Mouse (Mus musculus) brain, adult 2 months (tissue): Measurements from ENCODE around the gene Gmeb1.
"Not testable (repeated sequence)": the region's sequence is repeated elsewhere in the genome, so short reads cannot be mapped to it uniquely, and the experiment has no call there.

Experiments used
- DNase-seq: peaks from one replicate; pipeline ENCODE4 v3.0.0; 2011; ENCODE audit warnings: low read depth, low spot score

The Gmeb1 gene

GRCm38 (mm10) chr4:132222001-132222400 is 39.4 kb downstream of the Gmeb1 start:
- DNase-seq = not testable (repeated sequence)

- DNase-seq = not testable (repeated sequence)
These were observed 43.0 kb downstream of the Gmeb1 start for GRCm38 (mm10) chr4:132218439-132218838.

GRCm38 (mm10) chr4:132217781-132218180 is 43.6 kb downstream of the Gmeb1 start:
- DNase-seq = no peak

- DNase-seq = no peak
These were observed 44.8 kb downstream of the Gmeb1 start for GRCm38 (mm10) chr4:132216602-132217001.

- DNase-seq = no peak
These were observed 46.6 kb downstream of the Gmeb1 start for GRCm38 (mm10) chr4:132214847-132215246.

- DNase-seq = peak; percentile 99
These were observed 49.3 kb downstream of the Gmeb1 start, which contains the start of gene Ythdf2 for GRCm38 (mm10) chr4:132211953-132212734. Gene Ythdf2, minus strand, starts transcription at chr4:132212303.

- DNase-seq = no peak
These were observed 50.1 kb downstream of the Gmeb1 start for GRCm38 (mm10) chr4:132211091-132211942.

GRCm38 (mm10) chr4:132210325-132210724 is 51.1 kb downstream of the Gmeb1 start:
- DNase-seq = no peak

- no peak for DNase-seq
These were observed 52.1 kb downstream of the Gmeb1 start for GRCm38 (mm10) chr4:132209299-132209698.

GRCm38 (mm10) chr4:132207280-132207679 is 54.1 kb downstream of the Gmeb1 start:
- no peak for DNase-seq

- DNase-seq = no peak
These were observed 62.6 kb downstream of the Gmeb1 start for GRCm38 (mm10) chr4:132198771-132199170.

GRCm38 (mm10) chr4:132198285-132198712 is 63.1 kb downstream of the Gmeb1 start:
- DNase-seq = no peak

- no peak for DNase-seq
These were observed 66.4 kb downstream of the Gmeb1 start for GRCm38 (mm10) chr4:132194975-132195374.

GRCm38 (mm10) chr4:132194373-132194772 is 67.0 kb downstream of the Gmeb1 start:
- no peak for DNase-seq

GRCm38 (mm10) chr4:132187826-132188401 is 73.5 kb downstream of the Gmeb1 start:
- DNase-seq = no peak

- DNase-seq = no peak
These were observed 78.2 kb downstream of the Gmeb1 start for GRCm38 (mm10) chr4:132183162-132183561.

- no peak for DNase-seq
These were observed 79.4 kb downstream of the Gmeb1 start for GRCm38 (mm10) chr4:132181721-132182658.

- peak; percentile 56 for DNase-seq
These were observed 80.7 kb downstream of the Gmeb1 start for GRCm38 (mm10) chr4:132180710-132181109.

GRCm38 (mm10) chr4:132178630-132179059 is 82.8 kb downstream of the Gmeb1 start:
- DNase-seq = peak; percentile 85

GRCm38 (mm10) chr4:132176474-132176873 is 84.9 kb downstream of the Gmeb1 start:
- DNase-seq = no peak
